Mouse (Mus musculus) megakaryocyte, adult 5-6 weeks (primary cell): ENCODE measurements around the gene Tas2r144. TPM values are rescaled to one million over a fixed set of nuclear protein-coding genes. Genes with fewer than 3 reads are reported as not detected.

ENCODE experiments used
- ATAC-seq: 2 replicates; pipeline ENCODE4 v1.8.0; 2016; ENCODE audit warnings: mild to moderate bottlenecking, inconsistent platforms; ENCODE audit not compliant: poor library complexity, severe bottlenecking
- total RNA-seq, 2 experiments: library from RNA; stranded (forward) in 1 of 2; stranded (reverse) in 1 of 2; fragments of 153-499, 151-499 nt in 1 of 2; fragments of 221-1000, 200-1000 nt in 1 of 2; gene quantifications; 2 replicates each; pipeline versions ENCODE4 v1.2.3 to v1.2.4; 2015 to 2017

The Tas2r144 gene
- total RNA-seq (2015) (not detected in 2 replicates), total RNA-seq (2017) (not detected in 2 replicates)

GRCm38 (mm10) chr6:42215028-42215427 is at the start of gene Tas2r144:
Gene Tas2r144 (plus strand): TSS chr6:42215328.
- ATAC-seq = no peak

- ATAC-seq = no peak
These were observed 32.7 kb upstream of the Tas2r144 start for GRCm38 (mm10) chr6:42182462-42182861.

DNA sequence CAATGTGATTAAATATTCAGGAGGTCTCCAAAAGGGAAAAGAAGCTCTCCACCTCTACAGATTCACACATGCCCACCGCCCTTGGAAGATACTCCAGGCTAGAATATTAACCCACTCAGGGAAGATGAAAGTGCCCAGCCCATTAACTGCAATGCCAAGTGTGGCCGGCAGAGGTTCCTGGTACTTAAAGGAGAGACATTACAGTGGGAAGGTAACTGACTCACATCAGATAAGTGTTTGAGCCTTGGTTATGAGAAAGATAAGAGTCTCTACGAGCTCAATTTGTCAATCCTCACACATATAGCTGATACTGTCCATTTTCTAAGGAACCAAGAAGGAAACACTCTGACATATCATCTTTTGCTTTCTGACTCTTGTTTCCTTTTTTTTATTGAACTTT is 28.9 kb upstream of the Tas2r144 start:
- no peak for ATAC-seq

GRCm38 (mm10) chr6:42197710-42198109 is 17.4 kb upstream of the Tas2r144 start:
- ATAC-seq = no peak

GRCm38 (mm10) chr6:42199498-42199897 is 15.6 kb upstream of the Tas2r144 start:
- no peak for ATAC-seq

GRCm38 (mm10) chr6:42222286-42222685 is 7.2 kb downstream of the Tas2r144 start:
- no peak for ATAC-seq

- no peak for ATAC-seq
These were observed 9.9 kb downstream of the Tas2r144 start for GRCm38 (mm10) chr6:42225046-42225445.

- ATAC-seq = peak; percentile 86
These were observed 12.3 kb downstream of the Tas2r144 start for GRCm38 (mm10) chr6:42227240-42228101.

DNA sequence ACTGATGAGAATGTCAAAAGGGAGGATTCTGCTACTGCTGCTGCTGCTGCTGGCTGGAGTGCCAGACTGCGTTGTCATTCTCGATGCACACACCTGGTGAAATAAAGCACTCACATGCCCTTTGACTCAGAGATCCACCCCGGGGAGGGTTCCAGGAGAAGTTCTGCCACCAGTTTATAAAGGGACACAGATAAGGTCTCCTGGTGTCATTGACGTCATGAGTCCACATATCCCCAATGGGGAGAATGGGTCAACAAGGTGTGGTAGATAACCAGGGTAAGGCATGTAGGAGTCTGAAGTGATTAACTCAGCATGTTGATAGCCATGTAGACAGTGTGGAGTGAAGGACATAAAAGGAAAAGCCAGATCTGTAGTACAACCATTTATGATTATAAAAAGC is 14.5 kb downstream of the Tas2r144 start:
- ATAC-seq = no peak

GRCm38 (mm10) chr6:42231191-42231590 is 16.1 kb downstream of the Tas2r144 start:
- no peak for ATAC-seq

- no peak for ATAC-seq
These were observed 22.2 kb downstream of the Tas2r144 start for GRCm38 (mm10) chr6:42237276-42237805.

DNA sequence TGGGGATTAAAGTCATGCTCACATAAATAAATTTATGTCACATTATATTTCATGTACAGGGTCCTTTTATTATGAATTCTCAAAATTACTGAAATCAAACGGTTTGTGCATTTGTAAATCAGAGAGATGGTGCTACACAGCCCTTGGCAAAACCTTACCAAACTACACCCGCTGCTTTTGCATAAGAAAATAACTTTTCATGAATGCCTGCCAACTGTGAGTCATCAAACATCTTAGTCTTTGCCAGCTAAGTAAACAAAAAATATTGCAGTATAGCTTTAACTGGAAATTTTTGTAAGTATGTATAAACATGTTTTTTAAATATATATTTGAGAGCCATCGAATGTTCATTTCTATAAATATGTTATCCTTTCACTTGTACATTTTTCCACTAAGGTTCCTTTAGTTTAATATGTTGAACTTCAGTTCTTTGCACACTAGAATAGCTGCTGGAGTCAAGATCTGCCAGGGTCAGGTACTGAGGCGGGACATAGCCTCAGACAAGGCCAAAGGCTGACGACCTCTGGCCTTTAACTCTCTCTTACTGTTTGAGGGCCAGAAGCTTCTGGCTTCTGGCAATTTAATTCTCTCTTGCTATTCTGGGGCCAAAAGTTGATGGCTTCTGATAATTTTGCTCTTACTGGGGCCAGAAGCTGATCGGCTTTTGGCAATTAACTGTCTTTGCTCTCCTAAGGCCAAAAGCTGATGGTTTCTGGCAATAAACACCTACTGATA is 26.4 kb downstream of the Tas2r144 start:
- no peak for ATAC-seq

DNA sequence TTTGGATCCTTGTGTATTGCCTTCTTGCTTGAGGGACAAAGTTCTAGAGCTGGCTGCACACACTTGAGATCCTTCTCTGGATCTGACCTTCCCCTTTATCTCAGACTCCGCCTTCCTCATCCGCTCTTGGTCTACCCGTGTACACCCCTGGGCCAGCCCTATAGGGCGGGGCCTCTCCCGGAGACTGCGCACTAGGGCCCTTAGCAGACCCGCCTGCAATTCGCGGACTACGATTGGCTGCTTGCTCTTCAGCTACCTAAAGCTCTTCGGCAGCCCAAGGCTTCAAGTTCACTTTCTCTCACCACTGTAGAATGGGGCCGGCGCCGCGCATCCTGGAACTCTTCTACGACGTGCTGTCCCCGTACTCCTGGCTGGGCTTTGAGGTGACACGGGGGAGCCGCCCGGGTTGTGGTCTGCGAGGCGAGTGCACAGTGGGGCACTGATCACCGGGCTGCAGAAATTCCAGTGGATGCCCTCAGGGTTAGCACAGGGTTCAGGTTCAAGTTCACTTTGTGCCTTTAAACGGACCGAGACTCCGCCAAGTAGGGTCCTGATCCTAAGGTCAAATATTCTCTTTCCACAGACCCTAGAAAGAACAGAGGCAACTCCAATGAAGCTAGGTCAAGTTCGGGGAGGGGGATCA is 30.7 kb downstream of the Tas2r144 start, which contains the start of gene Gstk1:
Gene Gstk1, plus strand, starts transcription at position 225 of the 643 bp plus-strand sequence.
- peak; percentile 99 for ATAC-seq

GRCm38 (mm10) chr6:42247173-42247572 is 32.0 kb downstream of the Tas2r144 start:
- ATAC-seq = no peak

DNA sequence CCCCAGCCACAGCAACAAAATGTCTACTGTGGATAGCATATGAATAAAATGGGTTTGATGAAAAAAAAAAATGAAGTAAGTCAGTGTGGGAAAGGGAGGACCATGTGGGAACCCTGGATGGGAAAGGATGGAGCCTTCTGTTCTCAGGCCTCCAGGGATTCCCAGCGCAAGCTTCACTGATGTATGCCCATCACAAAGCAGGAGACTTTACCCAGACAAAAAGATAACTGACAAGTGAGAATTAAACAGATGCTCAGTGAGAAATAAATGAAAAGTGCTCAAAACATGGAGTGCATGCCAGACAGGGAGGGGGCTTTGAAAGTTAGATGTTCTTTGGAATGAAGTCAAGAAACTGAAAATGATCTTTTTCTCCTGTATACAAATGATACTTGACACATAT is 32.9 kb downstream of the Tas2r144 start:
- ATAC-seq = no peak

DNA sequence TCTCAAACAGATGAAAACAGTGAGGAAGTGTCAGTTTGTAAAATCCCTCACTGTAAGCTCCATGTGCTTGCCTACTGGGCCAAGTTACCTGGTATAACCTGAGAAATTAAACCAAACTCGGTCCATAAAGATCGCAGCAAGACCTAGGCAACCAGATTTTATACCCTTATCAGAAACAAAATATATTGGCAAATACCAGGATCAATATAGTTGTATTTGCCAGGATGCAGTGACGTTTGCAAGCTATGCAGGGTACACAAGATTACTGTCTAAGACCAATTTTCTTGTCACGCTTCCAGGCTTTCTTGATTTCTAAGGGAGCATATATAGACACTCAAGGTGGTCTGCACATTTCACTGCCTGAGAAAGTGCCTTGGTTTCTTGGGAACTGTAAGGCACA is 36.7 kb downstream of the Tas2r144 start:
- no peak for ATAC-seq

GRCm38 (mm10) chr6:42253103-42253502 is 38.0 kb downstream of the Tas2r144 start:
- no peak for ATAC-seq

DNA sequence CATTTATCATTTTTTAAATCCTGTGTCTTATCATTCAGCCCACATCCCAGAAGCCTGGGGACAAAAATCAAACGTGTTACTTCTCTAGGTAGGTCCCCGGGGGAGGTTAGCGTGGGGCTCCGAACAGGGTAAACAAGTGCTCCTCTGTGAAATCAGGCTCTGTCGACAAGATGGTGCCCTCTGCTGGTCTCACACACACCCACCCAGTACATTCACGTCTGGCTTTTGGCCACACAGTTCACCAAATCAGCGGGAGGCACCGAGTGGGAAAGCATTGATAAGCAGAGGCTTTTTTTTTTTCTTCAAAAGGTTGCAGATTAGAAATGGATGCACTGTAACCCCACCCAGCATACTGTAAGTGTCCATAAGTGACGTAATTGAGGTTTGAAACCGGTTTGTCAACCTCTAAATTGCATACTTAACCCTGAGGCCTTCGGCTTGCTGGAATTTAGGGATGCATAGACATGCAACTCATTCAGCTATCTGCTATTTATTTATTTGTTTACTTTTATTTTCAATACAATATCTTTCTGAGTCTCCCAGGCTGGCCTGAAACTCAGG is 42.3 kb downstream of the Tas2r144 start:
- ATAC-seq = peak; percentile 93

GRCm38 (mm10) chr6:42260430-42260829 is 45.3 kb downstream of the Tas2r144 start:
- ATAC-seq = no peak

GRCm38 (mm10) chr6:42261524-42262170 is 46.5 kb downstream of the Tas2r144 start, which contains the start of gene Tmem139:
Gene Tmem139 (plus strand): TSS chr6:42261970.
- no peak for ATAC-seq
